Mouse (Mus musculus) lung, embryonic 14.5 days (tissue): ENCODE data around the gene Hdac8. TPM values are rescaled to one million over a fixed set of nuclear protein-coding genes. Genes with fewer than 3 reads are reported as not detected.

Source experiments
- ATAC-seq: fragments of 200-750 bp; cut with Nextera tagmentation; 2 replicates; pipeline ENCODE4 v1.8.0; 2017; ENCODE audit warnings: mild to moderate bottlenecking, moderate TSS enrichment, moderate library complexity; ENCODE audit not compliant: insufficient read depth
- DNase-seq: peaks from one replicate; pipeline ENCODE4 v3.0.0-alpha.2; 2015
- H3K27ac ChIP-seq: fragments of 300-500 bp; sonication (generic); 2 replicates; pipeline ENCODE4 v1.5.1; 2014; ENCODE audit warnings: low read depth, mild to moderate bottlenecking, moderate library complexity
- H3K27me3 ChIP-seq: fragments of 300-500 bp; sonication (generic); 2 replicates; pipeline ENCODE4 v1.6.1; 2014; ENCODE audit warnings: low read length, control low read depth; ENCODE audit not compliant: insufficient read depth
- H3K36me3 ChIP-seq: fragments of 300-500 bp; sonication (generic); 2 replicates; pipeline ENCODE4 v1.6.1; 2014; ENCODE audit warnings: control low read depth; ENCODE audit not compliant: insufficient read depth
- H3K4me1 ChIP-seq: fragments of 300-500 bp; sonication (generic); 2 replicates; pipeline ENCODE4 v1.6.1; 2014; ENCODE audit warnings: antibody characterized with exemption, control low read depth; ENCODE audit not compliant: insufficient read depth
- H3K4me2 ChIP-seq: fragments of 300-500 bp; sonication (generic); 2 replicates; pipeline ENCODE4 v1.6.1; 2014; ENCODE audit warnings: mild to moderate bottlenecking
- H3K4me3 ChIP-seq: fragments of 300-500 bp; sonication (generic); 2 replicates; pipeline ENCODE4 v1.5.1; 2014; ENCODE audit warnings: low read depth, low read length
- H3K9ac ChIP-seq: fragments of 300-500 bp; sonication (generic); 2 replicates; pipeline ENCODE4 v1.6.1; 2014
- H3K9me3 ChIP-seq: fragments of 300-500 bp; sonication (generic); 2 replicates; pipeline ENCODE4 v1.6.1; 2016; ENCODE audit warnings: low read depth, low read length, control low read depth
- CTCF ChIP-seq: IDR thresholded peaks from 2 replicates; pipeline ENCODE4 v1.5.1; 2016; ENCODE audit warnings: antibody characterized with exemption, low read depth
- WGBS: fragments of 180-500 bp; shearing (Covaris S2); extraction: QIAGEN DNeasy Blood & Tissue Kit; methylation state at CpG from one replicate; pipeline ENCODE4 v1.1.7; 2014; 5-methylcytosine and 5-hydroxymethylcytosine counted together
- polyA plus RNA-seq: library from polyadenylated mRNA; unstranded; fragments of >200 nt; fragmentation: Nextera tagmentation; extraction: Ambion mirVana; gene quantifications from 2 replicates; pipeline ENCODE4 v1.2.1, GENCODE M21; 2014

Hdac8 gene
- polyA plus RNA-seq, 1 experiment from 2014 or later, result 3.1 TPM

GRCm38 (mm10) chrX:102304914-102305313 lies 200.2 kb downstream of the Hdac8 start:
- H3K27ac ChIP-seq, result no peak overlapping the region
- no peaks in the 10 kb centered on the region for H3K27me3 ChIP-seq
- no peak for TF ChIP-seq CTCF
- H3K9me3 ChIP-seq, result no peaks in the 10 kb centered on the region
- DNase-seq (no peak), ATAC-seq (no peak)
- no peak overlapping the region for H3K9ac ChIP-seq
- no peaks in the 10 kb centered on the region for H3K4me1 ChIP-seq
- WGBS, result 71% methylated on average over 4 of the region's 4 CpGs
- no peak overlapping the region for H3K4me3 ChIP-seq
- H3K36me3 ChIP-seq, result no peaks in the 10 kb centered on the region
- H3K4me2 ChIP-seq, result no peak overlapping the region

GRCm38 (mm10) chrX:102302476-102302875 lies 202.7 kb downstream of the Hdac8 start:
- H3K9me3 ChIP-seq, result no peaks in the 10 kb centered on the region
- H3K4me3 ChIP-seq, result no peak overlapping the region
- DNase-seq, result no peak
- H3K4me1 ChIP-seq, result no peaks in the 10 kb centered on the region
- H3K36me3 ChIP-seq, result no peaks in the 10 kb centered on the region
- no peak for TF ChIP-seq CTCF
- WGBS, result 40% methylated on average over 3 of the region's 3 CpGs
- no peak overlapping the region for H3K4me2 ChIP-seq
- no peak overlapping the region for H3K27ac ChIP-seq
- H3K27me3 ChIP-seq, result no peaks in the 10 kb centered on the region
- H3K9ac ChIP-seq, result no peak overlapping the region
- ATAC-seq, result no peak

GRCm38 (mm10) chrX:102284889-102285288 lies 220.3 kb downstream of the Hdac8 start:
- no peaks in the 10 kb centered on the region for H3K27me3 ChIP-seq
- WGBS, result 54% methylated on average over 3 of the region's 3 CpGs
- H3K9me3 ChIP-seq, result no peaks in the 10 kb centered on the region
- H3K36me3 ChIP-seq, result no peaks in the 10 kb centered on the region
- ATAC-seq, result no peak
- H3K4me1 ChIP-seq, result no peaks in the 10 kb centered on the region
- no peak overlapping the region for H3K4me3 ChIP-seq
- no peak for TF ChIP-seq CTCF
- DNase-seq, result no peak
- H3K9ac ChIP-seq, result no peak overlapping the region
- H3K4me2 ChIP-seq, result no peak overlapping the region
- H3K27ac ChIP-seq, result no peak overlapping the region

GRCm38 (mm10) chrX:102262620-102263345 lies 242.4 kb downstream of the Hdac8 start:
- 78% methylated on average over 14 of the region's 14 CpGs for WGBS
- Histone ChIP-seq H3K4me3 (no peak overlapping the region), H3K27ac (no peak overlapping the region), H3K36me3 (no peaks in the 10 kb centered on the region), H3K4me1 (no peaks in the 10 kb centered on the region), H3K9me3 (no peaks in the 10 kb centered on the region), H3K4me2 (no peak overlapping the region), H3K27me3 (peaks cover 2% of the 10 kb centered on the region; the same call in 1 of the 2 replicates), H3K9ac (no peak overlapping the region)
- no peak for TF ChIP-seq CTCF
- no peak for DNase-seq
- ATAC-seq, result no peak

GRCm38 (mm10) chrX:102259772-102260171 lies 245.4 kb downstream of the Hdac8 start:
- 90% methylated on average over 4 of the region's 4 CpGs for WGBS
- Histone ChIP-seq H3K9me3 (no peaks in the 10 kb centered on the region), H3K9ac (no peak overlapping the region), H3K4me3 (no peak overlapping the region), H3K4me1 (no peaks in the 10 kb centered on the region), H3K27ac (no peak overlapping the region), H3K27me3 (peaks cover 2% of the 10 kb centered on the region; the same call in 1 of the 2 replicates), H3K36me3 (no peaks in the 10 kb centered on the region), H3K4me2 (no peak overlapping the region)
- TF ChIP-seq CTCF, result no peak
- no peak for ATAC-seq
- no peak for DNase-seq

GRCm38 (mm10) chrX:102253892-102254291 lies 251.3 kb downstream of the Hdac8 start:
- Histone ChIP-seq H3K27ac (no peak overlapping the region), H3K36me3 (no peaks in the 10 kb centered on the region), H3K9ac (no peak overlapping the region), H3K9me3 (no peaks in the 10 kb centered on the region), H3K4me1 (no peaks in the 10 kb centered on the region), H3K4me2 (peak overlapping the region; percentile 36), H3K27me3 (peaks cover 26% of the 10 kb centered on the region), H3K4me3 (no peak overlapping the region)
- TF ChIP-seq CTCF, result no peak
- peak; percentile 54 for DNase-seq
- no peak for ATAC-seq
- 13% methylated on average over 7 of the region's 7 CpGs for WGBS

- no peaks in the 10 kb centered on the region for H3K9me3 ChIP-seq
- peak within 1 kb of the TSS; percentile 84 for H3K4me2 ChIP-seq
- no peaks in the 10 kb centered on the region for H3K36me3 ChIP-seq
- no peak within 1 kb of the TSS for H3K27ac ChIP-seq
- peak within 1 kb of the TSS; percentile 40 for H3K9ac ChIP-seq
- WGBS, result 6% methylated on average over 44 of the region's 44 CpGs
- DNase-seq, result peak; percentile 81
- TF ChIP-seq CTCF, result no peak
- ATAC-seq, result peak; percentile 94
- peak within 1 kb of the TSS; percentile 49 for H3K4me3 ChIP-seq
- no peaks in the 10 kb centered on the region for H3K4me1 ChIP-seq
- H3K27me3 ChIP-seq, result peaks cover 33% of the 10 kb centered on the region
These were observed 253.0 kb downstream of the Hdac8 start, which contains the start of gene Cited1 for GRCm38 (mm10) chrX:102251937-102252860. Gene Cited1 (minus strand): TSS chrX:102252181.
